Mouse (Mus musculus): ENCODE data around the gene Chrm4.

- TF ChIP-seq CTCF (IDR thresholded peaks at IDR 0.05; ENCODE audit: borderline replicate concordance, control insufficient read depth, extremely low read depth, insufficient read depth, low read length, poor library complexity) (no peak), POLR2A (IDR thresholded peaks at IDR 0.05; ENCODE audit: control insufficient read depth, extremely low read depth, insufficient read depth, low read length, poor library complexity) (no peak)
Observed at GRCm38 (mm10) chr2:91933471-91933870, 6.4 kb downstream of the Chrm4 start.
